Mouse (Mus musculus) adipocyte (in vitro differentiated cells): ENCODE data around the gene Olfr981.
"Not testable (repeated sequence)": the region's sequence is repeated elsewhere in the genome, so short reads cannot be mapped to it uniquely, and the experiment has no call there.

Experiments used
- DNase-seq: peaks from one replicate; pipeline ENCODE4 v3.0.0-alpha.2; 2016; ENCODE audit warnings: low spot score

Olfr981 gene

DNA sequence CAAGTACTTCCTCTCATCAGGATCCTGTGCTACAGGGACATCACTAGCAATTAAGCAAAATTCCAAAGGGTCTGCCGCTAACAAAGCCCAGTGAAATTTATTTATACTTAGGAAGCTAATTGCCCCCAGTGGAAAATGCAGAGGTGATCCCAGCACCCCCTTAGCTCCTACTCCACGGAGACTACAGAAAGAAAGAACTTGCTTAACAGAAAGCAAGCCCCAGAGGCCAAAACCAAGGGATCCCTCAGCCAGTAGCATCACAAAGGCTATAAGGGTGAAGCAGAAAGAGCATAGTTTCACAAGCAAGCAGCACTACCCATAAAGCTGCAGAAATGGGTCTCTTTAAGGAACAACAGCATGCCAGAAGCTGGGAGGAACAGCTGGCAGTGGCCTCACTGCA, at the start of gene Olfr981:
TSS of gene Olfr981 (plus strand) at position 301 of the 400 bp plus-strand sequence.
- DNase-seq, result no peak

DNA sequence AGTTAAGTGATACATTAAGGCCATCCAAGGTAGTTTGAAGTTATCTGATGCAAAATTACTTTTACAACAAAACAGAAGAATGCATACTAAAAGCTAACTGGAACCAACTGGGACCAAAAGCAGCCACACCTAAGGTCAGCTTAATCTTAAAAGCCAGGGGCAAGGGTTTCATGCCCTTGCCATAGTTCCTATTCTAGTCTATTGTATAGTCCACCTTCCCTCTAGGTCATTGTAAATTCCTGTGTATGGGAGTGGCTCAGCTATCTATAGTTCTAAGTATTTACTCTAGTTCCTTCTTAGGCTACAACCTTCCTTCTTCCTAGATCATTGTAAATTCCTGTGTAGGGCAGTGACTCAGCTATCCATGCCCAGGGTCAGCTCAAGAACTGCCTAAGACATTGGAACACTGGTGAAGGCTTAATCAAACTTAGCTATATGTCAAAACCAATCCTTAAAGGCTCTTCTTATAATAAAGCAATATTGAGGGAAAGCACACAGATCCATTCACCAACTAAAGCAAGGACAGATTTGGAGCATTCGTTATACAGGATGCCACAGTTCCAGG, 44.6 kb upstream of the Olfr981 start:
- not testable (repeated sequence) for DNase-seq

DNA sequence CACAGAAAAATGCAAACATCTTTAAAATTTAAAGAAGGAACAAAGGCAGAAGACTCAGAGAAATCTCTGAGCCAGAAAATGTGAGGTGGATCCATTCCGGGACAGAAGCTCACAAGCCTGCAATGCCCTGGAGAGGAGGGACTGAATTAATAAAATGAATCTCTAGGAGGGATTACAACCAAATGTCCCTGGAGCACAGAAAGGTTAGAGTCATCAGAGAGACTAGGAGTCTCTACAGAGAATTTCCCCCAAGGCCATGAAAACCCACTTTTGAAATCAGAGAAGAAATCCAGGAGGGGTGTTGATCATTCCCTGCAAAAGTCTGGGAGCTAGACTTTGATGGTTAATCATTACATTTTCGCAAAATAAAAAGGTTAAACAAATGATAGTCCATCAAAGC, 29.5 kb upstream of the Olfr981 start, which contains the start of gene Olfr978:
TSS of gene Olfr978 (plus strand) at position 301 of the 400 bp plus-strand sequence.
- no peak for DNase-seq

DNA sequence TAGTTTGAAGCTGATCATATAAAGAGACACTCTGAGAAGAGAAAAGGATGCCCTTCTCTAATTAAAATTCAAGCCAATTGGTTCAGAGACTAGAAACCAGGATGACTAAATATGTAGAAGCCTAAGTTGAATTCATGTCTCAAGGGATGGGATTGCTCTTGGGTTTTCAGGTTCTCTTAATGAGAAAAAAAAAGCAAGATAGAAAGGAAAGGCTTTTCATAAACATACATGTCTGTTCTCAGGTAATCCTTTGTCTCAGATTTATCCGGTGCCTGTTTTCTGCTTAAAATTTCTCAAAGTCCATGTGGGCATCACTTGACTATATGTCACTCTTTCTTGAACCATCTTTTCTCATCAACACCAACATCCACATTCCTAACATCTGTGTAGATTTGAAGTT, 17.9 kb upstream of the Olfr981 start, which contains the start of gene Olfr979:
TSS of gene Olfr979 (minus strand) at position 101 of the 400 bp plus-strand sequence.
- no peak for DNase-seq

DNA sequence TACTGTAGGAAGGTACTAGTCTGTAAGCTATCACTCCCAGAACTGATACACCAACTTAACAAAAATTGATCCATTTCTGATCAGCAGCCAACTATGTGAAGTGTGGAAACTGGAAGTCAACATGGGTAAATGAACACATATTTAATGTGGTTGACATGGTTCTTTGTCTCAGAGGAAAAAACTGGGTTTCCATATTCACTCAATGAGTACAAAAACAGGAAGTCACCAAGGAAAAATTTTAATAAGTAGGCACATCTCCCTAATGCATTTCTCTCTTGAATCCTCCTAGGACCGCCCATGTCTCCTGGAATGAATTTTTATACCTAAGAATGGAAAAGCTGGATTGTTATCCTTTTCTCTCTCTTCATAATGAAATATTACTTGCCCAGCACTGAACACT, 11.8 kb upstream of the Olfr981 start, which contains the start of gene Olfr980:
TSS of gene Olfr980 (minus strand) at position 101 of the 400 bp plus-strand sequence.
- no peak for DNase-seq

DNA sequence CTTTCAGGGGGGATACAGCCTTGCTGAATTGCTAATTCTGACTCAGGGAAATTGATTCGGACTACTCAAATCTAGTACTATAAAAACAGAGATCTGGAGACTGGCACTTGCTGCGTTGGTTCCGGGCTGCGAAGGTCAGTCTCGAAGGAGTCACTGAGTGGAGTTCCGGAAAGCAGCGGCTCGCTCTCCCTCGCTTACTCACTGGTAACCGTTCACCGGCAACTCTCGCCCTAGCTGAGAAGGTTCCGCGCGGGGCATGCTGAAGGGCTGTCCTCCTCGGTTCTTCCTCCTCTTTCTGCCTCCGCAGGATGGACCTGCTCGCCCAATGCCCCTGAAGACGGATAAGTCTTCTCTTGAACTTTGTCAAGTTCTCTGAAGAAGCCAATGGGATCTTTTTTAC, 28.9 kb downstream of the Olfr981 start:
- DNase-seq, result no peak

DNA sequence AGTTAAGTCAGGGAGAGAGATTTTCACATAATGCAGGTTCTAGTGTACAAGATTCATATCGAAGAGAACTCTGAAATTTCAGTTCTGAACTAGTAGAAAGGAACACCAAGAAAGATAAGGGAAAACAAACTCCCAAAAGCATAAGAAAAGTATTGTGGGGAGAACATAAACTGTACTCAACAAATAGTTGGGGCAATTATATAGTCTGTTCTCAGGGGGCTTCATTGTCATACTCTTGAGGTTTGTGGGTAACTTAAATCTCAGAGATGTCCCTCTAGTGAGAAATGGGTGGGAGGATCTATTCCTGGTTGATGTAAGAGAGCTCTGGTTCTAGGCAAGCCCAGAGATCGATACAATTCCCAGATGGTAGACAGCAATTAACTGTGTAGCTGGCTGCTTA, 52.3 kb downstream of the Olfr981 start, which contains the start of gene Olfr982:
TSS of gene Olfr982 (plus strand) at position 301 of the 400 bp plus-strand sequence.
- DNase-seq, result no peak
